Mouse (Mus musculus): Measurements from ENCODE around the gene Mbl2. TPM values are rescaled to one million over a fixed set of nuclear protein-coding genes. Genes with fewer than 3 reads are reported as not detected.

Gene Mbl2
- total RNA-seq, 1 experiment from 2014 or later, result not detected

DNA sequence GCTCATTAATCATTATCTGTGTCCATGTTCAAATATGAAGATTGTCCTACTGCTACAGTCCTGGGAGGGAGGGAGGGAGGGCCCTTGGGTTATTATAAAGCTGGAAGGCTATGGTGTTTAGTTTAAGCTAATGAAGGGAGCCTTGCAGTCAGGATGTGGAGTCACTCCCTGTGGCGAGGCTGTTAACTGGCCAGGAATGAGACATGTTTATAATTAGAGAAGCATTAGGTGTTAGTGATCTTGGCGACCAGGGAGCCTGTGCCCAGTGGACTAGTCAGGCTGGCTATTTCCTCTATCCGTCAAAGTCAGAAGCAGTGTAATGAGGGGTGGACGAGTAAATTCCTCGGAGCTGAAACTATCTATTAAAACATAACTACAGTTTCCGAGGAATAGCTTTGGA is 23.6 kb downstream of the Mbl2 start:
- no peak for ATAC-seq (replicated peaks in 1 of 2; ENCODE audit: insufficient read depth in 1 of 2, low FRiP score in 2 of 2, low TSS enrichment in 1 of 2, low read depth in 1 of 2, poor library complexity in 2 of 2, severe bottlenecking in 2 of 2)

DNA sequence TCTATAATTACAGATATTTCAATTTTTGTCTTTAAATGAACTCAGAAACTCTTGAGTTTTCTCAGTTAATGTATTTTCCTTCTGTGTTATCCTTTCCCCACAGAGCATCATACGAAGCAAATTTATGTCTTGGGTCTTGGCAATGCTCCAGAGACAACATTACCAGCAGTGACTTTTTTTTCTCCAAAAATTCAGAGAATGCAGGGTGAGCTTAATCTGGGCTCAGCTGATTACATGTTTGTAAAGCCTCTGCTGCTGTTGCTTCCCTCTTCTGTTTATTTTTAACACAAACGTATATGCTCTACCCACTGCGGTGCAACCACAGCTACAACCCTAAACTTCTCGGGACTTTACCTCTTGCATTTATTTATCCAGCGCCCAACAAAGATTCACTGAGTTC is 48.4 kb downstream of the Mbl2 start:
- ATAC-seq (replicated peaks in 1 of 2; ENCODE audit: insufficient read depth in 1 of 2, low FRiP score in 2 of 2, low TSS enrichment in 1 of 2, low read depth in 1 of 2, poor library complexity in 2 of 2, severe bottlenecking in 2 of 2), result no peak

GRCm38 (mm10) chr19:30287899-30288490 is 55.3 kb downstream of the Mbl2 start:
- ATAC-seq (replicated peaks in 1 of 2; ENCODE audit: insufficient read depth in 1 of 2, low FRiP score in 2 of 2, low TSS enrichment in 1 of 2, low read depth in 1 of 2, poor library complexity in 2 of 2, severe bottlenecking in 2 of 2), result no peak

Other genes starting within 250 kb of the Mbl2 start
- not detected in 2 replicates for gene Trpd52l3, start 229.2 kb upstream of the Mbl2 start, total RNA-seq (2017)
- gene Uhrf2, start 202.4 kb upstream of the Mbl2 start, total RNA-seq (2017), result 118 and 156 TPM in 2 replicates
- not detected in 2 replicates for gene Gldc, start 57.5 kb upstream of the Mbl2 start, total RNA-seq (2017)